9 mouse cellular contexts compared by ENCODE assay signal in genomic region chr6:93757353-93758087, GRCm38 (mm10).
DNase-seq lines count a peak whose midpoint lies in the region; ATAC-seq lines count a peak whose summit lies in the region.
"Had no signal": no experiment of that assay in that cellular context is flagged by ENCODE, and none has a peak within 500 bp of the region (broad histone marks: within the 10 kb centered on the region; RNA-seq: fewer than 3 reads in every experiment).

No protein-coding gene starts in this region.

- peak; percentile 86 to 93 for DNase-seq in adrenal gland, adult (ENCODE audit: inconsistent age in 2 of 2, low spot score in 1 of 2)
- DNase-seq in gastrocnemius, adult 8-10 months (ENCODE audit: low spot score in 2 of 2) = peak; percentile 46 to 65
- peak; percentile 89 for DNase-seq in left cerebral cortex, adult 11 months (ENCODE audit: low spot score)
- peak; percentile 79 for DNase-seq in lung, postnatal 14 days
- peak; percentile 85 to 92 for DNase-seq in right cerebral cortex, adult 2 months (ENCODE audit: low spot score in 2 of 2)
- DNase-seq in yolk sac, embryonic 10.5 days (ENCODE audit: low spot score) = peak; percentile 81

- peak; percentile 100 for ATAC-seq in common myeloid progenitor, adult 5-6 weeks (replicated peaks; ENCODE audit: low read depth, poor library complexity, severe bottlenecking)
- peak; percentile 98 for ATAC-seq in hindbrain, embryonic 16.5 days

- no peaks in the 10 kb centered on the region for H3K36me3 ChIP-seq in hindbrain, embryonic 16.5 days (ENCODE audit: control insufficient read depth, insufficient read depth, low read length)

- no peaks in the 10 kb centered on the region for H3K27me3 ChIP-seq in hindbrain, embryonic 16.5 days (replicated peaks; ENCODE audit: control insufficient read depth, insufficient read depth, low read length)

- no peak overlapping the region for H3K4me2 ChIP-seq in hindbrain, embryonic 16.5 days (ENCODE audit: low read length)

- no peaks in the 10 kb centered on the region for H3K9me3 ChIP-seq in hindbrain, embryonic 16.5 days (ENCODE audit: control insufficient read depth, low read length)

- peak overlapping the region; percentile 24 for H3K27ac ChIP-seq in hindbrain, embryonic 16.5 days (ENCODE audit: low read depth, low read length)
- H3K27ac ChIP-seq: macrophage had no signal

- H3K4me3 ChIP-seq in hindbrain, embryonic 16.5 days (ENCODE audit: low read length) = no peak overlapping the region

- H3K9ac ChIP-seq in hindbrain, embryonic 16.5 days (ENCODE audit: low read depth, low read length) = no peak overlapping the region

- WGBS in hindbrain, embryonic 16.5 days = 26% methylated on average over 11 of the region's 11 CpGs

- peaks cover 4% of the 10 kb centered on the region for H3K4me1 ChIP-seq in hindbrain, embryonic 16.5 days (ENCODE audit: control insufficient read depth, insufficient read depth, low read depth, low read length)
